Mouse (Mus musculus): Measurements from ENCODE around the gene Gm6993.

The Gm6993 gene

GRCm38 (mm10) chr12:31272846-31273245 lies 32.3 kb downstream of the Gm6993 start:
- no peak for DNase-seq

DNA sequence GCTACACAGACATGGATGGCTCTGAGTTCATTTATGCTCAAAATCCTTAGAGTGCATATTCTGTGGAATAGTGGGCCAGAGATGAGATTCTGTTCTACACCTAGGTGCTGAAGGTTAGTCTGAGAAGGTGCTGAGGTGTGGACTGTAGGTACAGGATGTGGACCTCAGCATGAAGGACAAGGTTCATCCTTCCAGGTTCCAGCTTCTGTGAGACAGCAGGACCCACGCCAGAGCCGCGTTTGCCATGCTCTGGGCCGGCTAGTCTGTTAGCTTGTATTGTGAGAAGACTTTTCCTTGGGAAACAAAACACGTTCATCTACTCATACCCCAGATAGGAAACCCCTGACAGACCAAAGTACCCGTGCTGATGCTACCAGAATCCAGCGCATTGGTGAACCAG lies 33.1 kb downstream of the Gm6993 start:
- no peak for DNase-seq

DNA sequence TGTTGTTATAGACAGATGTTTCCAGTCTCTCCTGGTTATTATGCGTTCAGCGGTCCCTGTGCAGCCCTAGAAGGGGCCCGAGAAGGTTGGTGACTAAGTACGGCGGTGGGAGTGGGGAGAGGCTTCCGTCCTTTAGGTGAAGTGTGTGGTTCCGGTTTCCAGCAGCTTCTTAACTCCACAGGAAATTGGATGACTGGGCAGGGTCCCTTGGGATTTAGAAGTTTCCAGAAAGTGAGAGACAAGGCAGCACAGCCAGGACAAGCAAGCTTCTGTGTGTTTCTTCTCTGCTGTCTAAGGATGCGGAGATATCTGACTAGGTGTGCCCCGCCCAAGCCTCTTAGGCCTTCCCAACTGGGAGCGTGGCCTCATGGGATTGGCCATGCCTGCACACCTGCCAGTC lies 34.8 kb downstream of the Gm6993 start:
- DNase-seq: no peak

DNA sequence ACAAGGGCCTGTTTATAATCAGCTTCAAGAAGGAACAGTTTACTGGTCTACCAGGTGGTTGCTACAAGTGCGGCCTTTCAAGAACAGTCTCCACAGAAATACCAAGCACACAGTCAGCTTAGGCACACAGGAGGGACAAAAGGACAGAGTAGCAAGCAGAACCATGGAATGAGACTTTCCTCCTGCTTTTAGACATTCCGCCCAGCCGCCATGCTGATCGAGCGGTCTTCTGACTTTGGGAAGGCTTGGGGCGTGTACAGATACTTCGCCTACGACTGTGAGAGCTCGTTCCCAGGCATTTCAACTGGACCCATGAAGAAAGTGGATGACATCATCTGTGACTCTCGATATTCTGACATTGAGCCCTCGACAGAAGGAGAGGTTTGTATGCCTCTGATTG lies 37.7 kb downstream of the Gm6993 start:
- DNase-seq: no peak

GRCm38 (mm10) chr12:31280318-31280717 lies 39.7 kb downstream of the Gm6993 start:
- no peak for DNase-seq

DNA sequence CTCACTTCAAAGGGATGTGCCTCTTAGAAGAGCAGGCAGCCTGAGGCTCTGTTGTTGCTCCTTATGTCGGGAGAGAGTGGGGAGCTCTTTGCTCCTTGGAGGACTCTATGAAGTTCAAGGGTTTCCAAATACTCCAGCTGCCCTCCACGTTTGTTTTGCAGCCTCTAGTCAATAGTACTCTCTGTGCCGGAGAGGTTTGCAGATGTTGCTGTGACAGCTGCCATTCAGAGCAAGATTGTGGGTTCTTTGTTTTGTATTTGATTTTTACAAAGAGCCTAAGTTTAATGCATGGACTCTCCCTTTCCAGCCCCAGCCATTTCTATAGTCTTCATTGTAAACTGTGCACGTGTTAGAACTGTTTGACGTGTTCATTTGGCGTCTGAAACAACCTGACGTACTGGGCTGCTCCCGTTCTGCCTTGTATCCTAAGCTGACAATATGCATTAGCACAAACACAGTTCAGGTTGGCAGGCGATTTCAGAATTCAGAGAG lies 40.6 kb downstream of the Gm6993 start:
- DNase-seq: no peak

- DNase-seq: no peak
These were observed 41.7 kb downstream of the Gm6993 start for GRCm38 (mm10) chr12:31282241-31282640.

GRCm38 (mm10) chr12:31283131-31283530 lies 42.6 kb downstream of the Gm6993 start:
- no peak for DNase-seq

GRCm38 (mm10) chr12:31283617-31284136 lies 43.1 kb downstream of the Gm6993 start:
- no peak for DNase-seq

DNA sequence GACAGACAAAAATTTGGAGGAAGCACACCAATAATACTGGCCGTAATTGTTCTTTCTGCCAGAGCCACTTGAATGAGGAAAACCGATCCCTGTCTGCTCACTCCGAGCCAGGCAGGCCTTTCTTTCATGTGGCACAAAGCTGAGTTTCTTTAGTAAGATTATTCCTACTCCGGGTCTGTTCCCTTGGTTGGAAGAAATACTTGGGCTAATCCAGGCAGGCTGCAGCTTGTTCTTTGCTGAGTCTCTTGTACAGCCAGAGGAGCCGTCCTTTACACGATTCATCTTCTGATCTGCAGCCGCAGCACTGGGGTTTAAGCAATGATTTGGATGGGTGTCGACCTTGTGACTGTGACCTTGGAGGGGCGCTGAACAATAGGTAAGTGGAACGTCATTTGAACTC lies 48.5 kb downstream of the Gm6993 start:
- DNase-seq: no peak
